Mouse (Mus musculus) heart, postnatal 25 days (tissue): ENCODE data around the gene Atp5g1. TPM values are rescaled to one million over a fixed set of nuclear protein-coding genes. Genes with fewer than 3 reads are reported as not detected.

ENCODE experiments used
- DNase-seq: peaks from one replicate; pipeline ENCODE4 v3.0.0; 2022; ENCODE audit warnings: low spot score
- intact Hi-C: fragments of 180-260 bp; cut with DNase I; formaldehyde crosslinking; loops from one replicate; pipeline ENCODE4 v1.15.1; 2025
- total RNA-seq, 2 experiments: library from RNA; stranded (reverse); gene quantifications; 2 replicates each; pipeline ENCODE4 v1.2.3; 2021

The Atp5g1 gene
- total RNA-seq, 2 experiments from 2014 or later = 3,505 to 3,833 TPM

GRCm38 (mm10) chr11:96034116-96034515 is 41.4 kb downstream of the Atp5g1 start:
- no peak for DNase-seq
- intact Hi-C loops = no loop called here

GRCm38 (mm10) chr11:96033264-96033663 is 42.2 kb downstream of the Atp5g1 start:
- intact Hi-C loops = no loop called here
- DNase-seq = no peak

- DNase-seq = no peak
- intact Hi-C loops = no loop called here
Observed at GRCm38 (mm10) chr11:96031701-96032100, 43.8 kb downstream of the Atp5g1 start.

- intact Hi-C loops = no loop called here
- DNase-seq = no peak
Observed at GRCm38 (mm10) chr11:96030571-96030970, 44.9 kb downstream of the Atp5g1 start.

- intact Hi-C loops = no loop called here
- no peak for DNase-seq
Observed at GRCm38 (mm10) chr11:96028130-96028529, 47.3 kb downstream of the Atp5g1 start.

GRCm38 (mm10) chr11:96020622-96021021 is 54.8 kb downstream of the Atp5g1 start:
- intact Hi-C loops = no loop called here
- DNase-seq = no peak

Other genes starting within 250 kb of the Atp5g1 start
- gene Gngt2, start 238.5 kb downstream of the Atp5g1 start, total RNA-seq = 10 to 100 TPM; 20.6 to 21.9 TPM
- gene Abi3, start 233.2 kb downstream of the Atp5g1 start, total RNA-seq = 10 to 100 TPM in 1 of 2 experiments, 1 to 10 TPM in 1; 8.8 to 10.4 TPM
- gene B4galnt2, start 160.8 kb downstream of the Atp5g1 start, total RNA-seq = not detected
- under 1 TPM; 0.23 to 0.25 TPM for gene Igf2bp1, start 69.7 kb downstream of the Atp5g1 start, total RNA-seq
- not detected for gene Gip, start 51.1 kb downstream of the Atp5g1 start, total RNA-seq
- gene Snf8, start 40.8 kb downstream of the Atp5g1 start, total RNA-seq = 10 to 100 TPM; 45.7 to 46.9 TPM
- gene Ube2z, start 10.3 kb downstream of the Atp5g1 start, total RNA-seq = 10 to 100 TPM; 29.0 to 32.2 TPM
- gene Calcoco2, start 36.3 kb upstream of the Atp5g1 start, total RNA-seq = not detected
- gene Ttll6, start 58.1 kb upstream of the Atp5g1 start, total RNA-seq = not detected
- not detected for gene Hoxb13, start 118.6 kb upstream of the Atp5g1 start, total RNA-seq
- not detected for gene Hoxb9, start 195.8 kb upstream of the Atp5g1 start, total RNA-seq
- not detected for gene Hoxb8, start 206.2 kb upstream of the Atp5g1 start, total RNA-seq
- gene Hoxb7, start 211.0 kb upstream of the Atp5g1 start, total RNA-seq = not detected
- not detected for gene Hoxb6, start 216.8 kb upstream of the Atp5g1 start, total RNA-seq
- gene Hoxb5, start 227.7 kb upstream of the Atp5g1 start, total RNA-seq = under 1 TPM; 0.10 to 0.14 TPM
- under 1 TPM; 0.57 to 0.59 TPM for gene Hoxb4, start 242.6 kb upstream of the Atp5g1 start, total RNA-seq
- gene Hoxb3, start 247.7 kb upstream of the Atp5g1 start, total RNA-seq = under 1 TPM; 0.36 to 0.45 TPM